Mouse (Mus musculus) v-Abl transformed pro-B cells (cell line): Measurements from ENCODE around the gene Bricd5.

Experiments
- in situ Hi-C, 2 experiments: fragments of 400-800 bp; cut with MboI; formaldehyde crosslinking; loops; one replicate each; pipeline ENCODE4 v1.15.1; 2025; ENCODE audit not compliant: unreplicated experiment in 2 of 2

Bricd5 gene

GRCm38 (mm10) chr17:24480201-24480826 is 6.6 kb downstream of the Bricd5 start:
- in situ Hi-C loops, result loop anchor here in 1 of 2 experiments (5.0 kb wide), 1 partner anchor 42 kb away; no protein-coding TSS in a partner anchor

- in situ Hi-C loops, result loop anchor here in 1 of 2 experiments (5.0 kb wide), 1 partner anchor 41 kb away; no protein-coding TSS in a partner anchor
Measured at GRCm38 (mm10) chr17:24481027-24481815, 7.5 kb downstream of the Bricd5 start.

- in situ Hi-C loops, result loop anchor here in 1 of 2 experiments (5.0 kb wide), 1 partner anchor 39 kb away; no protein-coding TSS in a partner anchor
Measured at GRCm38 (mm10) chr17:24483495-24483894, 9.8 kb downstream of the Bricd5 start.

GRCm38 (mm10) chr17:24485090-24485860 is 11.6 kb downstream of the Bricd5 start:
- in situ Hi-C loops, result no loop called here

GRCm38 (mm10) chr17:24488186-24488661 is 14.5 kb downstream of the Bricd5 start, which contains the start of gene Caskin1:
TSS of gene Caskin1 (plus strand) at chr17:24488601.
- in situ Hi-C loops, result no loop called here

GRCm38 (mm10) chr17:24488662-24489264 is 15.1 kb downstream of the Bricd5 start:
- in situ Hi-C loops, result no loop called here

GRCm38 (mm10) chr17:24489265-24490030 is 15.8 kb downstream of the Bricd5 start:
- in situ Hi-C loops, result loop anchor here in 1 of 2 experiments (10.0 kb wide), 1 partner anchor 165 kb away; the partner anchor contains the start of genes Npw and Slc9a3r2

GRCm38 (mm10) chr17:24490399-24490798 is 16.7 kb downstream of the Bricd5 start:
- in situ Hi-C loops, result loop anchor here in 1 of 2 experiments (10.0 kb wide), 1 partner anchor 164 kb away; the partner anchor contains the start of genes Npw and Slc9a3r2

GRCm38 (mm10) chr17:24494627-24495335 is 21.1 kb downstream of the Bricd5 start:
- in situ Hi-C loops, result loop anchor here in 1 of 2 experiments (10.0 kb wide), 1 partner anchor 160 kb away; the partner anchor contains the start of genes Npw and Slc9a3r2

- in situ Hi-C loops, result loop anchor here in 1 of 2 experiments (10.0 kb wide), 1 partner anchor 159 kb away; the partner anchor contains the start of genes Npw and Slc9a3r2
Measured at GRCm38 (mm10) chr17:24495443-24495842, 21.8 kb downstream of the Bricd5 start.

- in situ Hi-C loops, result loop anchor here in 1 of 2 experiments (10.0 kb wide), 1 partner anchor 159 kb away; the partner anchor contains the start of genes Npw and Slc9a3r2
Measured at GRCm38 (mm10) chr17:24496026-24496425, 22.3 kb downstream of the Bricd5 start.

- in situ Hi-C loops, result no loop called here
Measured at GRCm38 (mm10) chr17:24502208-24502607, 28.5 kb downstream of the Bricd5 start.

GRCm38 (mm10) chr17:24504085-24504484 is 30.4 kb downstream of the Bricd5 start:
- in situ Hi-C loops, result no loop called here

GRCm38 (mm10) chr17:24505286-24505955 is 31.7 kb downstream of the Bricd5 start:
- in situ Hi-C loops, result no loop called here

GRCm38 (mm10) chr17:24506332-24507070 is 32.8 kb downstream of the Bricd5 start:
- in situ Hi-C loops, result no loop called here

- in situ Hi-C loops, result no loop called here
Measured at GRCm38 (mm10) chr17:24507129-24507664, 33.5 kb downstream of the Bricd5 start.
